In the genomic region with DNA sequence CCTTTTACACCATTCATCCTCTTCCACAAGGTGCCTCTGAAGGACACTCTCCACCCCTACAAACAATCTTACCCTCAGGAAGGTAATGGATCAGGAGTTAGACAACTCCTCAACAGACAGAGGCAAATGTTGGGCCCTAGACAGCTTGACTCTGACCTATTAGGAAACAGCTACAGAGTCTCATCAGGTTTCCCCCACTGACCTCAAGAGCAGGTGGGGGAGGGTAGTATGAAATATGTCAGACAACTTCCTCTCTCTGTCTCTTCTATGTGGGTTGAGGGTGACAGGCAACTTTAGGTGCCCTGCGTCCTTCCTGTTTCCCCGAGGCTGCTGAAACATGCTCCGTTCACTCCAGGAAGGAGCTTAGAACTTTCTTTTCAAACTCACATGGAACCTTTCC, we compare ENCODE assay signal across 8 mouse cellular contexts.
DNase-seq lines count a peak whose midpoint lies in the region; ATAC-seq and TF ChIP-seq lines count a peak whose summit lies in the region.

No protein-coding gene starts in this region.

- intact Hi-C loops in heart, postnatal 25 days (cut with DNase I) = no loop called here

- no peaks in the 10 kb centered on the region for H3K27me3 ChIP-seq in heart, embryonic 11.5 days (ENCODE audit: control insufficient read depth, insufficient read depth, low read length)
- no peaks in the 10 kb centered on the region for H3K27me3 ChIP-seq in CH12.LX (replicated peaks)
- no peaks in the 10 kb centered on the region for H3K27me3 ChIP-seq in lung, embryonic 16.5 days (ENCODE audit: control insufficient read depth, insufficient read depth, low read depth, low read length)
- H3K27me3 ChIP-seq in hindbrain, embryonic 11.5 days (ENCODE audit: control insufficient read depth, insufficient read depth, low read length) = no peaks in the 10 kb centered on the region

- no peak overlapping the region for H3K9ac ChIP-seq in heart, embryonic 11.5 days (ENCODE audit: low read depth, low read length)
- no peak overlapping the region for H3K9ac ChIP-seq in CH12.LX (ENCODE audit: insufficient read depth, low read depth)
- H3K9ac ChIP-seq in lung, embryonic 16.5 days (ENCODE audit: low read length) = no peak overlapping the region
- no peak overlapping the region for H3K9ac ChIP-seq in hindbrain, embryonic 11.5 days (ENCODE audit: low read depth, low read length)

- H3K4me3 ChIP-seq in heart, embryonic 11.5 days (ENCODE audit: low read depth, low read length) = no peak overlapping the region
- H3K4me3 ChIP-seq in CH12.LX (replicated peaks in 1 of 3; ENCODE audit: low read depth in 2 of 3, low read length in 2 of 3, poor library complexity in 1 of 3) = peak overlapping the region in 1 of 3 experiments; percentile 27
- no peak overlapping the region for H3K4me3 ChIP-seq in lung, embryonic 16.5 days (ENCODE audit: low read length)
- H3K4me3 ChIP-seq in hindbrain, embryonic 11.5 days (ENCODE audit: low read depth, low read length) = no peak overlapping the region

- ATAC-seq in heart, embryonic 11.5 days (replicated peaks; ENCODE audit: insufficient number of reproducible peaks, low FRiP score, low TSS enrichment) = no peak
- ATAC-seq in lung, embryonic 16.5 days (ENCODE audit: low read depth) = no peak
- no peak for ATAC-seq in hindbrain, embryonic 11.5 days (ENCODE audit: low FRiP score)

- no peaks in the 10 kb centered on the region for H3K9me3 ChIP-seq in heart, embryonic 11.5 days (replicated peaks; ENCODE audit: control insufficient read depth, low read length)
- peaks cover 2% of the 10 kb centered on the region for H3K9me3 ChIP-seq in CH12.LX (replicated peaks; ENCODE audit: low read length)
- H3K9me3 ChIP-seq in lung, embryonic 16.5 days (ENCODE audit: control insufficient read depth, low read length) = no peaks in the 10 kb centered on the region
- H3K9me3 ChIP-seq in hindbrain, embryonic 11.5 days (ENCODE audit: control insufficient read depth, low read length) = no peaks in the 10 kb centered on the region

- TF ChIP-seq CTCF in CH12.LX (conservative IDR thresholded peaks at IDR 0.05 in 1 of 2, IDR thresholded peaks at IDR 0.05 in 1 of 2; ENCODE audit: low read depth in 2 of 2, low read length in 2 of 2) = no peak

- no peaks in the 10 kb centered on the region for H3K79me2 ChIP-seq in CH12.LX (replicated peaks; ENCODE audit: control insufficient read depth, extremely low read depth, insufficient read depth, poor library complexity, severe bottlenecking)

- DNase-seq in heart, postnatal 25 days (ENCODE audit: low spot score) = no peak
- peak; percentile 92 for DNase-seq in CH12.LX (ENCODE audit: extremely low read depth)
- peak; percentile 84 to 88 for DNase-seq in spleen, postnatal 36 days (ENCODE audit: low spot score in 2 of 2)
- DNase-seq in right cerebral cortex, postnatal 36 days (ENCODE audit: low spot score in 2 of 2) = no peak
- no peak for DNase-seq in adrenal gland, postnatal 25 days
- no peak for DNase-seq in hindbrain, embryonic 11.5 days (ENCODE audit: low spot score)

- TF ChIP-seq RAD21 in CH12.LX (IDR thresholded peaks at IDR 0.05; ENCODE audit: low read depth, low read length) = no peak; the same call in none of the 2 replicates

- peaks cover 18% of the 10 kb centered on the region for H3K4me1 ChIP-seq in heart, embryonic 11.5 days (ENCODE audit: control insufficient read depth, insufficient read depth, low read length)
- H3K4me1 ChIP-seq in CH12.LX (ENCODE audit: control insufficient read depth in 1 of 2, insufficient read depth in 2 of 2) = peaks cover 11 to 50% of the 10 kb centered on the region in 2 experiments
- peaks cover 10% of the 10 kb centered on the region for H3K4me1 ChIP-seq in lung, embryonic 16.5 days (replicated peaks; ENCODE audit: control insufficient read depth, insufficient read depth, low read length)
- no peaks in the 10 kb centered on the region for H3K4me1 ChIP-seq in hindbrain, embryonic 11.5 days (replicated peaks; ENCODE audit: control insufficient read depth, insufficient read depth, low read length)

- no peaks in the 10 kb centered on the region for H3K36me3 ChIP-seq in heart, embryonic 11.5 days (ENCODE audit: control insufficient read depth, insufficient read depth, low read length)
- H3K36me3 ChIP-seq in CH12.LX (replicated peaks in 1 of 2; ENCODE audit: control insufficient read depth in 1 of 2, insufficient read depth in 1 of 2, low read length in 1 of 2) = no peaks in the 10 kb centered on the region
- no peaks in the 10 kb centered on the region for H3K36me3 ChIP-seq in lung, embryonic 16.5 days (ENCODE audit: control insufficient read depth, insufficient read depth, low read length)
- H3K36me3 ChIP-seq in hindbrain, embryonic 11.5 days (ENCODE audit: control insufficient read depth, insufficient read depth, low read length) = no peaks in the 10 kb centered on the region

- dilution Hi-C loops in CH12.LX (cut with MboI; ENCODE audit: extremely low pct_ligation_motif_present, extremely low pct_unique_long_range_greater_than_20kb, low sequenced_read_pairs) = no loop called here

- 61% methylated on average over 3 of the region's 3 CpGs for WGBS in heart, embryonic 11.5 days (ENCODE audit: insufficient replicate concordance)
- 36% methylated on average over 3 of the region's 3 CpGs for WGBS in lung, embryonic 16.5 days
- WGBS in hindbrain, embryonic 11.5 days = 95% methylated on average over 3 of the region's 3 CpGs

- TF ChIP-seq EP300 in CH12.LX (IDR thresholded peaks at IDR 0.05; ENCODE audit: low read length) = peak; percentile 64

- H3K4me2 ChIP-seq in heart, embryonic 11.5 days = peak overlapping the region; percentile 9; the same call in 1 of the 2 replicates
- peak overlapping the region; percentile 33; the same call in 1 of the 2 replicates for H3K4me2 ChIP-seq in CH12.LX (ENCODE audit: insufficient read depth, low read depth, poor library complexity, severe bottlenecking)
- H3K4me2 ChIP-seq in lung, embryonic 16.5 days (ENCODE audit: low read depth, low read length) = no peak overlapping the region
- no peak overlapping the region for H3K4me2 ChIP-seq in hindbrain, embryonic 11.5 days (replicated peaks; ENCODE audit: low read depth, low read length)

- peak; percentile 41 for TF ChIP-seq POLR2A in CH12.LX (IDR thresholded peaks at IDR 0.05; ENCODE audit: low read depth, low read length)

- in situ Hi-C loops in CH12.LX (cut with MboI; ENCODE audit: low pct_ligation_motif_present, low pct_unique_long_range_greater_than_20kb, low sequenced_read_pairs) = no loop called here

- H3K27ac ChIP-seq in heart, embryonic 11.5 days (ENCODE audit: low read depth, low read length) = peak overlapping the region; percentile 73
- H3K27ac ChIP-seq in CH12.LX (ENCODE audit: insufficient read depth, low read depth) = 0 out of 2 replicates have a peak overlapping the region, but pooled peaks have one; percentile 13
- peak overlapping the region; percentile 35; the same call in 1 of the 2 replicates for H3K27ac ChIP-seq in lung, embryonic 16.5 days (ENCODE audit: low read length)
- H3K27ac ChIP-seq in hindbrain, embryonic 11.5 days (ENCODE audit: low read depth, low read length) = no peak overlapping the region

TF ChIP-seq in CH12.LX, 34 proteins besides CTCF, POLR2A, EP300 and RAD21 (continues in another document):
- TF ChIP-seq MYC (IDR thresholded peaks at IDR 0.05; ENCODE audit: low read depth, low read length) (peak; percentile 36; the same call in 1 of the 2 replicates), MAZ (IDR thresholded peaks at IDR 0.05; ENCODE audit: low read depth, low read length) (0 out of 2 replicates have a peak, but pooled peaks have one; percentile 65), UBTF (IDR thresholded peaks at IDR 0.05; ENCODE audit: low read depth, low read length) (no peak), BHLHE40 (IDR thresholded peaks at IDR 0.05; ENCODE audit: low read depth, low read length) (peak; percentile 54), NELFE (IDR thresholded peaks at IDR 0.05; ENCODE audit: low read depth, low read length) (peak; percentile 64), SIN3A (IDR thresholded peaks at IDR 0.05; ENCODE audit: low read length) (peak; percentile 48), MAFK (IDR thresholded peaks at IDR 0.05; ENCODE audit: insufficient replicate concordance, low read length) (no peak), MXI1 (IDR thresholded peaks at IDR 0.05; ENCODE audit: low read depth, low read length) (no peak), JUND (conservative IDR thresholded peaks at IDR 0.05; ENCODE audit: low read depth, low read length) (no peak; the same call in 1 of the 2 replicates), IRF4 (IDR thresholded peaks at IDR 0.05; ENCODE audit: low read depth, low read length) (peak; percentile 57; the same call in 1 of the 2 replicates), GABPA (IDR thresholded peaks at IDR 0.05; ENCODE audit: insufficient replicate concordance, low read depth, low read length) (no peak), ETS1 (conservative IDR thresholded peaks at IDR 0.05; ENCODE audit: low read depth, low read length) (peak; percentile 56; the same call in 1 of the 2 replicates), TCF12 (IDR thresholded peaks at IDR 0.05; ENCODE audit: low read depth, low read length) (peak; percentile 50; the same call in 1 of the 2 replicates), ZNF384 (IDR thresholded peaks at IDR 0.05; ENCODE audit: low read depth, low read length) (no peak), MEF2A (IDR thresholded peaks at IDR 0.05; ENCODE audit: borderline replicate concordance, low read depth, low read length) (0 out of 2 replicates have a peak, but pooled peaks have one; percentile 10), TBP (conservative IDR thresholded peaks at IDR 0.05; ENCODE audit: low read depth, low read length) (peak; percentile 57; the same call in 1 of the 2 replicates), POLR2AphosphoS2 (IDR thresholded peaks at IDR 0.05; ENCODE audit: low read depth, low read length) (no peak), NRF1 (IDR thresholded peaks at IDR 0.05; ENCODE audit: low read depth, low read length) (no peak), ZKSCAN1 (IDR thresholded peaks at IDR 0.05; ENCODE audit: borderline replicate concordance, low read depth, low read length) (no peak), HCFC1 (IDR thresholded peaks at IDR 0.05; ENCODE audit: low read depth, low read length) (peak; percentile 46; the same call in 1 of the 2 replicates), ZC3H11A (IDR thresholded peaks at IDR 0.05; ENCODE audit: low read depth, low read length) (no peak), RCOR1 (conservative IDR thresholded peaks at IDR 0.05; ENCODE audit: low read depth, low read length) (0 out of 2 replicates have a peak, but pooled peaks have one; percentile 51), JUN (IDR thresholded peaks at IDR 0.05; ENCODE audit: insufficient read depth, low read depth, low read length) (peak; percentile 17; the same call in 1 of the 2 replicates), USF1 (IDR thresholded peaks at IDR 0.05; ENCODE audit: low read depth, low read length) (no peak), CHD2 (IDR thresholded peaks at IDR 0.05; ENCODE audit: low read length) (peak; percentile 91), PAX5 (IDR thresholded peaks at IDR 0.05; ENCODE audit: low read length) (no peak), ELF1 (IDR thresholded peaks at IDR 0.05; ENCODE audit: low read depth, low read length) (peak; percentile 67)

Comparison
In these comparisons a context has a peak if more than half of its experiments do, and no peak if none do; other contexts are left out.
1. H3K4me2 ChIP-seq: peak in heart, embryonic 11.5 days (single experiment) and CH12.LX (single experiment); none in lung, embryonic 16.5 days (single experiment) and hindbrain, embryonic 11.5 days (single experiment).
2. DNase-seq: peak in CH12.LX (single experiment) and spleen, postnatal 36 days (2 of 2); none in heart, postnatal 25 days (single experiment), right cerebral cortex, postnatal 36 days (0 of 2), adrenal gland, postnatal 25 days (single experiment) and hindbrain, embryonic 11.5 days (single experiment).